Mouse (Mus musculus) forebrain, embryonic 15.5 days (tissue): ENCODE measurements around the gene Zc4h2. TPM values are rescaled to one million over a fixed set of nuclear protein-coding genes. Genes with fewer than 3 reads are reported as not detected.

Experiments used
- ATAC-seq: fragments of 200-750 bp; cut with Nextera tagmentation; replicated peaks from 2 replicates; pipeline ENCODE4 v1.8.0; 2017; ENCODE audit warnings: mild to moderate bottlenecking, moderate TSS enrichment, moderate library complexity
- H3K27ac ChIP-seq: fragments of 300-500 bp; sonication (generic); replicated peaks from 2 replicates; pipeline ENCODE4 v1.5.1; 2015; ENCODE audit warnings: mild to moderate bottlenecking, inconsistent platforms
- H3K27me3 ChIP-seq: fragments of 300-500 bp; sonication (generic); 2 replicates; pipeline ENCODE4 v1.6.1; 2015; ENCODE audit warnings: inconsistent platforms
- H3K36me3 ChIP-seq: fragments of 300-500 bp; sonication (generic); 2 replicates; pipeline ENCODE4 v1.6.1; 2015; ENCODE audit warnings: mild to moderate bottlenecking, inconsistent platforms
- H3K4me1 ChIP-seq: fragments of 300-500 bp; sonication (generic); 2 replicates; pipeline ENCODE4 v1.6.1; 2015; ENCODE audit warnings: inconsistent platforms
- H3K4me2 ChIP-seq: fragments of 300-500 bp; sonication (generic); replicated peaks from 2 replicates; pipeline ENCODE4 v1.6.1; 2015; ENCODE audit warnings: mild to moderate bottlenecking, inconsistent platforms
- H3K4me3 ChIP-seq: fragments of 300-500 bp; sonication (generic); 2 replicates; pipeline ENCODE4 v1.5.1; 2015; ENCODE audit warnings: mild to moderate bottlenecking, inconsistent platforms
- H3K9ac ChIP-seq: fragments of 300-500 bp; sonication (generic); replicated peaks from 2 replicates; pipeline ENCODE4 v1.6.1; 2015; ENCODE audit warnings: mild to moderate bottlenecking, inconsistent platforms
- H3K9me3 ChIP-seq: fragments of 300-500 bp; sonication (generic); 2 replicates; pipeline ENCODE4 v1.6.1; 2016; ENCODE audit warnings: inconsistent platforms
- WGBS: fragments of 180-500 bp; shearing (Covaris S2); methylation state at CpG from one replicate; pipeline ENCODE4 v1.1.7; 2015; ENCODE audit warnings: mixed read lengths; 5-methylcytosine and 5-hydroxymethylcytosine counted together
- polyA plus RNA-seq: library from polyadenylated mRNA; unstranded; fragments of >200 nt; fragmentation: Nextera tagmentation; extraction: Ambion mirVana; gene quantifications from 2 replicates; pipeline ENCODE4 v1.2.1, GENCODE M21; 2015

Gene Zc4h2
- polyA plus RNA-seq: 83.4 and 88.8 TPM in 2 replicates

GRCm38 (mm10) chrX:95657804-95658599, at the start of gene Zc4h2:
Gene Zc4h2, minus strand, starts transcription at chrX:95658509.
- peak within 1 kb of the TSS; percentile 50 for H3K4me3 ChIP-seq
- H3K4me1 ChIP-seq: peaks cover 6% of the 10 kb centered on the region; the same call in 1 of the 2 replicates
- ATAC-seq: peak; percentile 100
- H3K4me2 ChIP-seq: peak within 1 kb of the TSS; percentile 48
- H3K27ac ChIP-seq: peak within 1 kb of the TSS; percentile 70
- H3K9me3 ChIP-seq: no peaks in the 10 kb centered on the region
- H3K9ac ChIP-seq: peak within 1 kb of the TSS; percentile 48
- no peaks in the 10 kb centered on the region for H3K36me3 ChIP-seq
- 18% methylated on average over 7 of the region's 7 CpGs for WGBS
- no peaks in the 10 kb centered on the region for H3K27me3 ChIP-seq

GRCm38 (mm10) chrX:95687119-95687518, 28.8 kb upstream of the Zc4h2 start:
- Histone ChIP-seq H3K4me2 (no peak overlapping the region), H3K27ac (no peak overlapping the region), H3K9ac (no peak overlapping the region), H3K27me3 (no peaks in the 10 kb centered on the region), H3K4me1 (no peaks in the 10 kb centered on the region), H3K9me3 (no peaks in the 10 kb centered on the region), H3K36me3 (no peaks in the 10 kb centered on the region), H3K4me3 (no peak overlapping the region)
- 58% methylated on average over 1 of the region's 1 CpGs for WGBS
- no peak for ATAC-seq

DNA sequence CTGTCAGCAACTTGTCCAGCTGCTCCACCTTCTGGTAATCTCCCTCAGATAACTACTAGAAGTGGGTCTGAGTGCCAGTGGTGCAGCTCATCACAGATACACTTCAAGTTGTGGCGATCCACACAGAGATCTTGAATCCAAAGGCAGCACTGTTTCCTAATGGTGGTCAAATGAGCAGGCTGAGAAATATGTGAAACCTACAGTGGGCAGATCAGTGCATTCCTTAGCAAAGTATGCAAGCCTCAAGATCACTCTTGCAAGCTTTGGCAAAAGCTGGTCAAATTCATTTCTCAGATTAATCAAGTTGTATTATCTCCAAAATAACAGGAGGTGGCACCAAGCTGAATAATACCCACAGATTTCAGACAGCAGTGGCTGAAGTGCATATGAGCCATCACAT, 23.9 kb upstream of the Zc4h2 start:
- no peaks in the 10 kb centered on the region for H3K9me3 ChIP-seq
- no peaks in the 10 kb centered on the region for H3K36me3 ChIP-seq
- H3K9ac ChIP-seq: no peak overlapping the region
- H3K4me2 ChIP-seq: no peak overlapping the region
- H3K4me1 ChIP-seq: no peaks in the 10 kb centered on the region
- H3K4me3 ChIP-seq: no peak overlapping the region
- WGBS: 95% methylated on average over 1 of the region's 1 CpGs
- ATAC-seq: no peak
- H3K27me3 ChIP-seq: no peaks in the 10 kb centered on the region
- H3K27ac ChIP-seq: no peak overlapping the region

DNA sequence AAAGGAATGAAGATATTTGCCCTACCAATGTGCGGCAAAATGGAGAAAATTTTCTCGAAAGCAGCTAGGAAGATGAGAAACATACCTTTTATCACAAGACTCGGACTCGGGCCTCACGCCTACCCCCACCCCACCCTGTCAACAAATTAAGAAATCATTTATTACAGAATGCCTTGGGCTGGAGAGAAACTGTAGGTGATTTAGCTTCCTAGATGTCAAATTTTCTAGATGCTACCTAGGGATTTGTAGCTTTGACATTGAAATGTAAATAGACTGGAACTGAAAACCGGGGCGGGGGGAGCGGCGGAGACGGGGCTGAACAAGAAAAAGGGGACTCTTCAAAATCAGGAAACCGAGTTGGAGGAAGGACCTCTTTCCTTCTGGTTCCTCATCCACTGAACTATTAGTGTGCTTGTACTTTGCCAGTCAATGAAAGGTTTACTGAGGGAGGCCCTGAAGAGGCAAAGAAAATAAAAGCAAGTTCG, 333 bp upstream of the Zc4h2 start:
- Histone ChIP-seq H3K36me3 (no peaks in the 10 kb centered on the region), H3K27me3 (no peaks in the 10 kb centered on the region), H3K4me1 (peaks cover 6% of the 10 kb centered on the region; the same call in 1 of the 2 replicates), H3K4me2 (peak overlapping the region; percentile 44), H3K9me3 (no peaks in the 10 kb centered on the region), H3K4me3 (peak overlapping the region; percentile 50), H3K9ac (peak overlapping the region; percentile 48), H3K27ac (peak overlapping the region; percentile 70)
- ATAC-seq: peak; percentile 75
- 26% methylated on average over 12 of the region's 12 CpGs for WGBS

- H3K4me3 ChIP-seq: no peak overlapping the region
- H3K4me2 ChIP-seq: no peak overlapping the region
- H3K27me3 ChIP-seq: no peaks in the 10 kb centered on the region
- no peaks in the 10 kb centered on the region for H3K4me1 ChIP-seq
- no peaks in the 10 kb centered on the region for H3K9me3 ChIP-seq
- H3K27ac ChIP-seq: no peak overlapping the region
- no peak for ATAC-seq
- 94% methylated on average over 5 of the region's 5 CpGs for WGBS
- no peaks in the 10 kb centered on the region for H3K36me3 ChIP-seq
- H3K9ac ChIP-seq: no peak overlapping the region
Measured at GRCm38 (mm10) chrX:95600609-95601008, 57.7 kb downstream of the Zc4h2 start.

Other genes starting within 250 kb of the Zc4h2 start
- 11.6 TPM in 2 replicates for gene Amer1, start 213.6 kb downstream of the Zc4h2 start, polyA plus RNA-seq
- gene Asb12, start 100.5 kb downstream of the Zc4h2 start, polyA plus RNA-seq: 0.19 and 0.31 TPM in 2 replicates
- not detected in 2 replicates for gene Pfn5, start 100.4 kb downstream of the Zc4h2 start, polyA plus RNA-seq
- gene Zc3h12b, start 53.2 kb upstream of the Zc4h2 start, polyA plus RNA-seq: 2.6 and 2.7 TPM in 2 replicates